In genomic region chr5:144585100-144585499, GRCm38 (mm10) we compare ENCODE assay signal across 25 mouse cellular contexts. TPM values are rescaled to one million over a fixed set of nuclear protein-coding genes. Genes with fewer than 3 reads are reported as not detected.
DNase-seq lines count a peak whose midpoint lies in the region.
"Had no signal": no experiment of that assay in that cellular context is flagged by ENCODE, and none has a peak within 500 bp of the region (broad histone marks: within the 10 kb centered on the region; RNA-seq: fewer than 3 reads in every experiment).

No protein-coding gene starts in this region.

- intact Hi-C loops in left cerebral cortex, postnatal 25 days (cut with DNase I), result no loop called here
- intact Hi-C loops in left cerebral cortex, postnatal 4 days (cut with DNase I), result no loop called here

- peak; percentile 7 to 31 for DNase-seq in layer of hippocampus, adult 18-20 months (ENCODE audit: low spot score in 2 of 2)
- DNase-seq in layer of hippocampus, postnatal 10 days (ENCODE audit: low spot score in 2 of 2), result no peak
- DNase-seq in left cerebral cortex, postnatal 25 days (ENCODE audit: low spot score in 2 of 2), result peak; percentile 12 to 80
- DNase-seq in left cerebral cortex, postnatal 4 days, result no peak
- peak; percentile 15 to 63 for DNase-seq in frontal cortex, adult 2 months (ENCODE audit: extremely low spot score in 1 of 2, low spot score in 1 of 2)
- peak; percentile 35 for DNase-seq in telencephalon, adult 2 months (ENCODE audit: low read depth, low spot score)
- no peak for DNase-seq in testis, postnatal 14 days (ENCODE audit: low spot score)
- DNase-seq: adrenal gland, postnatal 10 days; cerebellum, adult 11 months; cerebellum, adult 9-10 months; cerebellum, postnatal 36 days; gastrocnemius, postnatal 10 days; heart, postnatal 14 days; kidney, adult 2 months; kidney, postnatal 36 days; lung, embryonic 14.5 days; lung, postnatal 14 days; midbrain, embryonic 14.5 days; spleen, adult 18-20 months; thymus, adult 2 months; thymus, postnatal 36 days had no signal

RNA-seq across cellular contexts. Expression of gene Nptx2, which starts 39.4 kb away (rescaled TPM):
- total RNA-seq in layer of hippocampus, adult 18-20 months (2021), result 10 to 100 TPM; 40.4 to 46.3 TPM
- total RNA-seq in layer of hippocampus, postnatal 10 days (2021), result 10 to 100 TPM; 50.6 to 56.9 TPM
- 100 to 1,000 TPM; 108 to 124 TPM for total RNA-seq in left cerebral cortex, postnatal 25 days (2021)
- 10 to 100 TPM; 11.8 to 15.9 TPM for total RNA-seq in left cerebral cortex, postnatal 4 days (2021)
- polyA plus RNA-seq in frontal cortex, adult 2 months (2012; rRNA removed), result 44.1 and 57.9 TPM in 2 replicates
- total RNA-seq: MEL; monocyte, adult 5-6 weeks had no signal
- polyA plus RNA-seq: liver, adult 2 months; Patski had no signal

Comparison
In these comparisons a context has a peak if more than half of its experiments do, and no peak if none do; other contexts are left out.
1. DNase-seq: peak in layer of hippocampus, adult 18-20 months (2 of 2), left cerebral cortex, postnatal 25 days (2 of 2), frontal cortex, adult 2 months (2 of 2) and telencephalon, adult 2 months (single experiment); none in layer of hippocampus, postnatal 10 days (0 of 2), left cerebral cortex, postnatal 4 days (single experiment) and testis, postnatal 14 days (single experiment).